Mouse (Mus musculus): ENCODE results near the gene 5330417C22Rik. TPM values are rescaled to one million over a fixed set of nuclear protein-coding genes. Genes with fewer than 3 reads are reported as not detected.

Gene 5330417C22Rik
- polyA plus RNA-seq, 1 experiment, result 149 TPM

- Histone ChIP-seq H3K36me3 (ENCODE audit: control insufficient read depth, insufficient read depth, low read length) (no peaks in the 10 kb centered on the region), H3K4me1 (ENCODE audit: control insufficient read depth, insufficient read depth, low read length) (peaks cover 3% of the 10 kb centered on the region), H3K27ac (ENCODE audit: control insufficient read depth, insufficient read depth, low read depth, low read length) (no peak overlapping the region), H3K27me3 (ENCODE audit: control insufficient read depth, insufficient read depth, low read length) (no peaks in the 10 kb centered on the region), H3K4me3 (ENCODE audit: control insufficient read depth, low read depth, low read length) (no peak overlapping the region)
- TF ChIP-seq POLR2A (IDR thresholded peaks at IDR 0.05; ENCODE audit: control insufficient read depth, low read depth, low read length), result no peak
- no peak for TF ChIP-seq CTCF (IDR thresholded peaks at IDR 0.05; ENCODE audit: control insufficient read depth, insufficient read depth, insufficient replicate concordance, low read depth, low read length)
These were observed 31.9 kb upstream of the 5330417C22Rik start for GRCm38 (mm10) chr3:108567990-108568877.

- H3K27ac ChIP-seq (ENCODE audit: control insufficient read depth, insufficient read depth, low read depth, low read length), result peak overlapping the region; percentile 83
- H3K4me3 ChIP-seq (ENCODE audit: control insufficient read depth, low read depth, low read length), result peak overlapping the region; percentile 98; the same call in 1 of the 2 replicates
- no peaks in the 10 kb centered on the region for H3K27me3 ChIP-seq (ENCODE audit: control insufficient read depth, insufficient read depth, low read length)
- no peaks in the 10 kb centered on the region; the same call in 1 of the 2 replicates for H3K4me1 ChIP-seq (ENCODE audit: control insufficient read depth, insufficient read depth, low read length)
- H3K36me3 ChIP-seq (ENCODE audit: control insufficient read depth, insufficient read depth, low read length), result no peaks in the 10 kb centered on the region
- TF ChIP-seq CTCF (IDR thresholded peaks at IDR 0.05; ENCODE audit: control insufficient read depth, insufficient read depth, insufficient replicate concordance, low read depth, low read length), result no peak
These were observed 27.0 kb upstream of the 5330417C22Rik start for GRCm38 (mm10) chr3:108563309-108563708.

DNA sequence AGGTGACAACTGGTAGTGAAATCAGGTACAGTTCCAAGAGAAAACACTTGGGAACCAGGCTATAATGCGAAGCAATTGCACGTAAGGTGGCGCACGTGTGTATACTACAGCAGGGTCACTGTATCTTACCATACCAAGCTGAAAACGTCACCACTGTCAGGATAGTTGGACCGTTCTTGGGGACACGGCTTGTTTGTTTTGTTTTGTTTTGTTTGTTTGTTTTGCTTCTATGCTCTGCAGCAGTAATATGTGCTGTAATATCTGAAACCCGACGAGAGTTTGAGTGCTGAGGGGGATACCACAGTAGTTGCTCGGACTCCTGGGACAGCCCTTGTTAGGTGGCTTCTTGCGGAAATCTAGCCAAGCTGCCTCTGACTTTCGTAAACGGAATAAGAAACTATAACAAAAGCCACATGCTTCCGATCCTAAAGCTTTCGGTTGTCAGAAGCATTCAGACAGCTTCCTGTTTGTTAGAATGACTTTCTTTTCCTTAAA, 26.5 kb upstream of the 5330417C22Rik start:
- peak overlapping the region; percentile 98 for H3K4me3 ChIP-seq (ENCODE audit: control insufficient read depth, low read depth, low read length)
- TF ChIP-seq CTCF (IDR thresholded peaks at IDR 0.05; ENCODE audit: control insufficient read depth, insufficient read depth, insufficient replicate concordance, low read depth, low read length) (no peak), POLR2A (IDR thresholded peaks at IDR 0.05; ENCODE audit: control insufficient read depth, low read depth, low read length) (no peak)
- no peaks in the 10 kb centered on the region; the same call in 1 of the 2 replicates for H3K4me1 ChIP-seq (ENCODE audit: control insufficient read depth, insufficient read depth, low read length)
- peak overlapping the region; percentile 83 for H3K27ac ChIP-seq (ENCODE audit: control insufficient read depth, insufficient read depth, low read depth, low read length)
- H3K27me3 ChIP-seq (ENCODE audit: control insufficient read depth, insufficient read depth, low read length), result no peaks in the 10 kb centered on the region
- H3K36me3 ChIP-seq (ENCODE audit: control insufficient read depth, insufficient read depth, low read length), result no peaks in the 10 kb centered on the region; the same call in 1 of the 2 replicates

DNA sequence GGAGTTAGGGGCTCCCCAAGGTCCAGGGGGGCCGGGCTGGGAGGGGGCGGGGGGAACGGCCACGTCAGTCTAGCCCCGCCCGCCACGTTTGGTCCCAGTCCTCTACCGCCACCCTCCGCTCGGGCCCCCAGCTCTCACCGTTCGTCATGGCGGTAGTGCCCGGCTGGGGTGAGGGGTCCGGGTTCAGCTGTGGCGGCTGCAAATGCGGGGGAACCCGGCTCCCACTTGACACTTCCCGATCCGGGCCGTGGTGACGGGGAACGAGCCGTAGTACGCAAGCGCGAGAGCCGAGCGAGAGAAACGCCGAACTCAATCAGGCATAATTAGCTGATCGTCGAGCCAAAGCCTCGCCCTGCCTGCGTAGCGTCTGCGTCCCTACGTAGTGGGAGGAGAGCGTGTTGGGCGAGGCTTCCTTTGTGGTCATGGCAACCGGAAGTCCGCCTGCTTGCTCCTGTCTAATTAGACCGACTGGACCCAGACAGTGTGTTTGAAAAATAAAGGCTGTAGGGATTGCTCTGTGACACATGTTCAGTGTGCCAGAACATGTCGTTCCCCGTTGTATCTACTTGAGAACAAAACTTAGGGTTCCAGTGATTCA, 25.9 kb upstream of the 5330417C22Rik start, which contains the start of gene Tmem167b:
Tmem167b (minus strand) TSS at position 334 of the 598 bp plus-strand sequence.
- TF ChIP-seq CTCF (IDR thresholded peaks at IDR 0.05; ENCODE audit: control insufficient read depth, insufficient read depth, insufficient replicate concordance, low read depth, low read length), result no peak
- peak; percentile 89 for TF ChIP-seq POLR2A (IDR thresholded peaks at IDR 0.05; ENCODE audit: control insufficient read depth, low read depth, low read length)
- no peaks in the 10 kb centered on the region; the same call in 1 of the 2 replicates for H3K4me1 ChIP-seq (ENCODE audit: control insufficient read depth, insufficient read depth, low read length)
- no peaks in the 10 kb centered on the region for H3K27me3 ChIP-seq (ENCODE audit: control insufficient read depth, insufficient read depth, low read length)
- no peaks in the 10 kb centered on the region; the same call in 1 of the 2 replicates for H3K36me3 ChIP-seq (ENCODE audit: control insufficient read depth, insufficient read depth, low read length)
- peak within 1 kb of the TSS; percentile 96 for H3K27ac ChIP-seq (ENCODE audit: control insufficient read depth, insufficient read depth, low read depth, low read length)
- peak within 1 kb of the TSS; percentile 98 for H3K4me3 ChIP-seq (ENCODE audit: control insufficient read depth, low read depth, low read length)

DNA sequence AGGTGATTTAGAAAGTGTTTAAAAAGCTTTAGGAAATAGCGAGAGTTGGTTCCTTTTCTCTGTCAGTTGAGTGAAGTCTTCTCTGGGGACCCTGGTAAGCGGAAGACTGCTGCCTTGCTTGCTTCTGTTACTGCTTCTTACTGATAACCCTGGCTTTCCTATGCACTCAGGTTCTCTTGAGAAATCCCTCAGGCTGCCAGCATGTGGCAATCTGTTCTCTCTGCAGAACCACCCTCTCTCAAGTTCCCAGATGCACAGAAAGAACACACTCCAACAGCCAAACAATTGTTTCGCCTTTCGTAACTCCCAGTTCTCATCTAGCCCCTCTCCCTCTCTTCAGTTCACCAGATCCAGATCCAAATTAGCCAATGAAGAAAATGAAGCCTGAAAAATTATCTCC, 21.6 kb upstream of the 5330417C22Rik start:
- H3K27me3 ChIP-seq (ENCODE audit: control insufficient read depth, insufficient read depth, low read length), result no peaks in the 10 kb centered on the region

GRCm38 (mm10) chr3:108554587-108555312, 18.4 kb upstream of the 5330417C22Rik start:
- Histone ChIP-seq H3K27ac (ENCODE audit: control insufficient read depth, insufficient read depth, low read depth, low read length) (no peak overlapping the region), H3K27me3 (ENCODE audit: control insufficient read depth, insufficient read depth, low read length) (no peaks in the 10 kb centered on the region), H3K36me3 (ENCODE audit: control insufficient read depth, insufficient read depth, low read length) (no peaks in the 10 kb centered on the region; the same call in 1 of the 2 replicates), H3K4me1 (ENCODE audit: control insufficient read depth, insufficient read depth, low read length) (no peaks in the 10 kb centered on the region; the same call in 1 of the 2 replicates), H3K4me3 (ENCODE audit: control insufficient read depth, low read depth, low read length) (peak overlapping the region; percentile 87)
- TF ChIP-seq POLR2A (IDR thresholded peaks at IDR 0.05; ENCODE audit: control insufficient read depth, low read depth, low read length), result peak; percentile 100
- peak; percentile 67; the same call in 1 of the 2 replicates for TF ChIP-seq CTCF (IDR thresholded peaks at IDR 0.05; ENCODE audit: control insufficient read depth, insufficient read depth, insufficient replicate concordance, low read depth, low read length)

More for the DNA sequence above, 21.6 kb upstream of the 5330417C22Rik start:
- Histone ChIP-seq H3K36me3 (ENCODE audit: control insufficient read depth, insufficient read depth, low read length) (no peaks in the 10 kb centered on the region; the same call in 1 of the 2 replicates), H3K4me3 (ENCODE audit: control insufficient read depth, low read depth, low read length) (no peak overlapping the region), H3K27ac (ENCODE audit: control insufficient read depth, insufficient read depth, low read depth, low read length) (no peak overlapping the region), H3K4me1 (ENCODE audit: control insufficient read depth, insufficient read depth, low read length) (no peaks in the 10 kb centered on the region; the same call in 1 of the 2 replicates)
- TF ChIP-seq CTCF (IDR thresholded peaks at IDR 0.05; ENCODE audit: control insufficient read depth, insufficient read depth, insufficient replicate concordance, low read depth, low read length), result no peak
